Mouse (Mus musculus) spleen, adult 2 months (tissue): ENCODE data around the gene Fam196b. TPM values are rescaled to one million over a fixed set of nuclear protein-coding genes. Genes with fewer than 3 reads are reported as not detected.

Experiments used
- DNase-seq, 2 experiments: peaks; one replicate each; pipeline versions ENCODE4 v3.0.0 to v3.0.0-alpha.2; 2012 to 2021; ENCODE audit warnings: low spot score in 2 of 2, low read depth in 1 of 2
- H3K27ac ChIP-seq: fragments of 200-500 bp; 2 replicates; pipeline ENCODE4 v1.5.1; 2012; ENCODE audit warnings: low read length, inconsistent platforms; ENCODE audit not compliant: insufficient read depth
- H3K27me3 ChIP-seq: fragments of 200-500 bp; 2 replicates; pipeline ENCODE4 v1.6.1; 2012; ENCODE audit warnings: mild to moderate bottlenecking, moderate library complexity, low read length, inconsistent platforms; ENCODE audit not compliant: control insufficient read depth, insufficient read depth
- H3K36me3 ChIP-seq: fragments of 200-500 bp; 2 replicates; pipeline ENCODE4 v1.6.1; 2012; ENCODE audit warnings: mild to moderate bottlenecking, low read length, inconsistent platforms; ENCODE audit not compliant: control insufficient read depth, insufficient read depth
- H3K4me1 ChIP-seq: fragments of 200-500 bp; 2 replicates; pipeline ENCODE4 v1.6.1; 2011; ENCODE audit warnings: inconsistent platforms; ENCODE audit not compliant: control insufficient read depth, insufficient read depth, insufficient read length
- H3K4me3 ChIP-seq: fragments of 200-500 bp; 2 replicates; pipeline ENCODE4 v1.5.1; 2011; ENCODE audit warnings: mild to moderate bottlenecking, inconsistent platforms; ENCODE audit not compliant: insufficient read depth, insufficient read length; ENCODE audit errors: extremely low read depth
- CTCF ChIP-seq: fragments of 200-500 bp; IDR thresholded peaks from 2 replicates; pipeline ENCODE4 v1.5.1; 2011; ENCODE audit warnings: mild to moderate bottlenecking, inconsistent platforms; ENCODE audit not compliant: insufficient read depth, insufficient read length, insufficient replicate concordance; ENCODE audit errors: extremely low read depth
- POLR2A ChIP-seq: fragments of 200-500 bp; IDR thresholded peaks from 2 replicates; pipeline ENCODE4 v1.6.1; 2011; ENCODE audit warnings: low read depth, low read length, inconsistent platforms
- WGBS: fragments of 180-500 bp; shearing (Covaris S2); methylation state at CpG from one replicate; pipeline ENCODE4 v1.1.7; 2018; 5-methylcytosine and 5-hydroxymethylcytosine counted together
- polyA plus RNA-seq: library from polyadenylated mRNA; depleted of rRNA; stranded (reverse); fragments of >200 nt; gene quantifications from 2 replicates; pipeline ENCODE4 v1.2.3, GENCODE M21; 2012

The Fam196b gene
- polyA plus RNA-seq, 1 experiment: 0.05 TPM

GRCm38 (mm10) chr11:34421061-34421460, 106.4 kb downstream of the Fam196b start:
- WGBS: 91% methylated on average over 6 of the region's 6 CpGs
- Histone ChIP-seq H3K4me1 (peaks cover 3% of the 10 kb centered on the region; the same call in 1 of the 2 replicates), H3K4me3 (no peak overlapping the region), H3K27ac (no peak overlapping the region), H3K27me3 (no peaks in the 10 kb centered on the region), H3K36me3 (peaks cover 9% of the 10 kb centered on the region)
- TF ChIP-seq CTCF: no peak
- DNase-seq: no peak

DNA sequence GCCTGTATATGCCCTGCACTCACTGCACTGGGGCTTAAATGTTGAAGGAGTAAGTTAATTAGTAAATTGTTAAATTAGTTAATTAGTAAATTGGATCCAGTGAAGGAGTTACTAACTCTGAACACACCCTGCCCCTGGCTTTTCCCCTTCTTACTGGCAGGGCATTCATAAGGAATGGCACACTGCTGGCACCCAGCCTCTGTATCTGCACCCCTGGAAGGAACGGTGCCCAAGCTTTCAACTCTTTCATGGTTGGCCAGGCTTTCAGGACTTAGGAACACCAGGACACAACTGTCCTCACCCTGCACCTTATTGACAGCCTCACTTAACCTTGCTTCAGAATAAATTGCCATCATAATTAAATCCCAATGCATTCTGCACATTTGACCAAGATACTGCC, 109.9 kb downstream of the Fam196b start:
- H3K4me3 ChIP-seq: no peak overlapping the region
- WGBS: 90% methylated on average over 1 of the region's 1 CpGs
- peaks cover 3% of the 10 kb centered on the region; the same call in 1 of the 2 replicates for H3K4me1 ChIP-seq
- TF ChIP-seq POLR2A (no peak), CTCF (no peak)
- no peak overlapping the region for H3K27ac ChIP-seq
- peaks cover 5% of the 10 kb centered on the region for H3K36me3 ChIP-seq
- DNase-seq: no peak
- H3K27me3 ChIP-seq: no peaks in the 10 kb centered on the region

- Histone ChIP-seq H3K4me1 (no peaks in the 10 kb centered on the region), H3K27ac (no peak overlapping the region), H3K4me3 (no peak overlapping the region), H3K36me3 (peaks cover 2% of the 10 kb centered on the region; the same call in 1 of the 2 replicates), H3K27me3 (no peaks in the 10 kb centered on the region)
- WGBS: 64% methylated on average over 5 of the region's 5 CpGs
- DNase-seq: no peak
- TF ChIP-seq POLR2A (no peak), CTCF (no peak)
These were observed 112.6 kb downstream of the Fam196b start for GRCm38 (mm10) chr11:34427212-34427611.

DNA sequence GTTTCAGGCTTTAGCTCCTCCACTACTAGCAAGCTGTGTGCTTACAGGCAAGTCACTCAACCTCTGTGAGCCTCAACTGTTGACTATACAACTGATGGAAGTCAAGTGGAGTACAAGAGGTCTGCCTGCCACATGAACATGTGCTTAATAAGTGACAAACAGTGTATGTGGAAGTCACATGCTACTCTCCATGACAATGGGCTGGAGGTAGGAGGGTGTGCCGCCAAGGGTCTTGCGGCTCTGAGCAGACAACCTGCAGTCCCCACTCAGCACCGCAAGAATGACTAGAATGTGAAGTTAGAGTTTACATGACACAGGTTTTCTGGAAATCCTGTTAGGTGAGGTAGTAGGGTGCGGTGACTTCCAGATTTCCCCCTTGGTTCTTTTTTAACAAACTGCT, 116.3 kb downstream of the Fam196b start:
- no peak overlapping the region for H3K4me3 ChIP-seq
- no peaks in the 10 kb centered on the region for H3K4me1 ChIP-seq
- no peaks in the 10 kb centered on the region for H3K27me3 ChIP-seq
- TF ChIP-seq CTCF: no peak
- no peak for TF ChIP-seq POLR2A
- no peak for DNase-seq
- H3K36me3 ChIP-seq: peaks cover 6% of the 10 kb centered on the region
- 89% methylated on average over 4 of the region's 4 CpGs for WGBS
- H3K27ac ChIP-seq: no peak overlapping the region

GRCm38 (mm10) chr11:34431371-34431770, 116.7 kb downstream of the Fam196b start:
- Histone ChIP-seq H3K27me3 (no peaks in the 10 kb centered on the region), H3K36me3 (peaks cover 9% of the 10 kb centered on the region), H3K4me1 (no peaks in the 10 kb centered on the region), H3K4me3 (no peak overlapping the region), H3K27ac (no peak overlapping the region)
- DNase-seq: no peak
- WGBS: 83% methylated on average over 5 of the region's 5 CpGs
- no peak for TF ChIP-seq CTCF
- TF ChIP-seq POLR2A: no peak

DNA sequence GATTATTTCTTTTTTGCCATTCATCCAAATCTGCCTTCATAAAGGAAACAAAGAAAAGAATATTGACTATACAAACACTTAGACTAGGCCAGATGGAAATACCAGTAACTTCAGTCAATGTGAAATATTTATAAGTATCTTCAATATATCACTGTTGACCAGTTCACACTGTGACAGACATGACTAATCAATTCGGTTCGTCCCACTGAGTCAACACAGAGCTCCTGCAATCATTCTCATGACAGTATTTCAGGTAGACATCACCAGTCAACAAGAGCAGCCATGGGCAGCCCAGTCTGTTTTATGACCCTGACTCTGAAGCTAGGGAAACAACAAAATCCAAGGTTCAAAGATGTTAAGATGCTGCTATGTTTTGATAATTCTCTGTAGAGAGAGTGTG, 117.4 kb downstream of the Fam196b start:
- 91% methylated on average over 2 of the region's 2 CpGs for WGBS
- Histone ChIP-seq H3K4me1 (no peaks in the 10 kb centered on the region), H3K36me3 (peaks cover 9% of the 10 kb centered on the region), H3K27me3 (no peaks in the 10 kb centered on the region), H3K27ac (no peak overlapping the region), H3K4me3 (no peak overlapping the region)
- DNase-seq: no peak
- no peak for TF ChIP-seq CTCF
- TF ChIP-seq POLR2A: no peak

GRCm38 (mm10) chr11:34437446-34437845, 122.8 kb downstream of the Fam196b start:
- TF ChIP-seq CTCF (no peak), POLR2A (no peak)
- Histone ChIP-seq H3K27me3 (no peaks in the 10 kb centered on the region), H3K36me3 (peaks cover 11% of the 10 kb centered on the region), H3K4me1 (no peaks in the 10 kb centered on the region), H3K27ac (no peak overlapping the region), H3K4me3 (no peak overlapping the region)
- DNase-seq: no peak
- 92% methylated on average over 1 of the region's 1 CpGs for WGBS
